Mouse (Mus musculus) spleen, adult 2 months (tissue): ENCODE results near the gene Nrarp. TPM values are rescaled to one million over a fixed set of nuclear protein-coding genes. Genes with fewer than 3 reads are reported as not detected.

Source experiments
- DNase-seq, 2 experiments: peaks; one replicate each; pipeline versions ENCODE4 v3.0.0 to v3.0.0-alpha.2; 2012 to 2021; ENCODE audit warnings: low spot score in 2 of 2, low read depth in 1 of 2
- H3K27ac ChIP-seq: fragments of 200-500 bp; 2 replicates; pipeline ENCODE4 v1.5.1; 2012; ENCODE audit warnings: low read length, inconsistent platforms; ENCODE audit not compliant: insufficient read depth
- H3K27me3 ChIP-seq: fragments of 200-500 bp; 2 replicates; pipeline ENCODE4 v1.6.1; 2012; ENCODE audit warnings: mild to moderate bottlenecking, moderate library complexity, low read length, inconsistent platforms; ENCODE audit not compliant: control insufficient read depth, insufficient read depth
- H3K36me3 ChIP-seq: fragments of 200-500 bp; 2 replicates; pipeline ENCODE4 v1.6.1; 2012; ENCODE audit warnings: mild to moderate bottlenecking, low read length, inconsistent platforms; ENCODE audit not compliant: control insufficient read depth, insufficient read depth
- H3K4me1 ChIP-seq: fragments of 200-500 bp; 2 replicates; pipeline ENCODE4 v1.6.1; 2011; ENCODE audit warnings: inconsistent platforms; ENCODE audit not compliant: control insufficient read depth, insufficient read depth, insufficient read length
- H3K4me3 ChIP-seq: fragments of 200-500 bp; 2 replicates; pipeline ENCODE4 v1.5.1; 2011; ENCODE audit warnings: mild to moderate bottlenecking, inconsistent platforms; ENCODE audit not compliant: insufficient read depth, insufficient read length; ENCODE audit errors: extremely low read depth
- CTCF ChIP-seq: fragments of 200-500 bp; IDR thresholded peaks from 2 replicates; pipeline ENCODE4 v1.5.1; 2011; ENCODE audit warnings: mild to moderate bottlenecking, inconsistent platforms; ENCODE audit not compliant: insufficient read depth, insufficient read length, insufficient replicate concordance; ENCODE audit errors: extremely low read depth
- POLR2A ChIP-seq: fragments of 200-500 bp; IDR thresholded peaks from 2 replicates; pipeline ENCODE4 v1.6.1; 2011; ENCODE audit warnings: low read depth, low read length, inconsistent platforms
- WGBS: fragments of 180-500 bp; shearing (Covaris S2); methylation state at CpG from one replicate; pipeline ENCODE4 v1.1.7; 2018; 5-methylcytosine and 5-hydroxymethylcytosine counted together
- polyA plus RNA-seq: library from polyadenylated mRNA; depleted of rRNA; stranded (reverse); fragments of >200 nt; gene quantifications from 2 replicates; pipeline ENCODE4 v1.2.3, GENCODE M21; 2012

Gene Nrarp
- polyA plus RNA-seq, 1 experiment = 8.0 TPM

GRCm38 (mm10) chr2:25203631-25204214, 23.2 kb downstream of the Nrarp start:
- H3K27ac ChIP-seq = no peak overlapping the region

GRCm38 (mm10) chr2:25207593-25207992, 27.0 kb downstream of the Nrarp start:
- TF ChIP-seq POLR2A (no peak), CTCF (no peak)
- Histone ChIP-seq H3K27ac (no peak overlapping the region), H3K4me1 (peaks cover 9% of the 10 kb centered on the region; the same call in 1 of the 2 replicates), H3K27me3 (no peaks in the 10 kb centered on the region), H3K4me3 (no peak overlapping the region), H3K36me3 (peaks cover 37% of the 10 kb centered on the region)
- no peak for DNase-seq
- 96% methylated on average over 1 of the region's 1 CpGs for WGBS

More at GRCm38 (mm10) chr2:25203631-25204214, 23.2 kb downstream of the Nrarp start:
- DNase-seq = no peak
- Histone ChIP-seq H3K27me3 (no peaks in the 10 kb centered on the region), H3K36me3 (peaks cover 49% of the 10 kb centered on the region), H3K4me3 (no peak overlapping the region), H3K4me1 (no peaks in the 10 kb centered on the region)
- TF ChIP-seq POLR2A = no peak
- 62% methylated on average over 4 of the region's 4 CpGs for WGBS

GRCm38 (mm10) chr2:25210686-25211085, 30.1 kb downstream of the Nrarp start:
- WGBS = under 1% methylated on average over 24 of the region's 24 CpGs
- no peaks in the 10 kb centered on the region for H3K27me3 ChIP-seq
- peaks cover 12% of the 10 kb centered on the region for H3K36me3 ChIP-seq
- no peak for DNase-seq
- H3K4me1 ChIP-seq = peaks cover 9% of the 10 kb centered on the region; the same call in 1 of the 2 replicates
- peak overlapping the region; percentile 91 for H3K4me3 ChIP-seq
- TF ChIP-seq POLR2A (no peak), CTCF (no peak)
- peak overlapping the region; percentile 92 for H3K27ac ChIP-seq

GRCm38 (mm10) chr2:25211121-25211670, 30.6 kb downstream of the Nrarp start, which contains the start of gene Nelfb:
Nelfb (minus strand) TSS chr2:25211489.
- WGBS = under 1% methylated on average over 44 of the region's 44 CpGs
- Histone ChIP-seq H3K36me3 (peaks cover 7% of the 10 kb centered on the region), H3K27me3 (no peaks in the 10 kb centered on the region), H3K4me1 (peaks cover 9% of the 10 kb centered on the region; the same call in 1 of the 2 replicates), H3K4me3 (peak within 1 kb of the TSS; percentile 91), H3K27ac (peak within 1 kb of the TSS; percentile 92)
- TF ChIP-seq POLR2A (peak; percentile 69), CTCF (no peak)
- DNase-seq = peak; percentile 81 to 91

GRCm38 (mm10) chr2:25213266-25213865, 32.8 kb downstream of the Nrarp start:
- no peak overlapping the region for H3K4me3 ChIP-seq
- no peak overlapping the region for H3K27ac ChIP-seq
- peaks cover 9% of the 10 kb centered on the region; the same call in 1 of the 2 replicates for H3K4me1 ChIP-seq
- peaks cover 2% of the 10 kb centered on the region; the same call in 1 of the 2 replicates for H3K36me3 ChIP-seq
- no peak for TF ChIP-seq CTCF
- H3K27me3 ChIP-seq = no peaks in the 10 kb centered on the region
- WGBS = 88% methylated on average over 23 of the region's 23 CpGs
- no peak for DNase-seq

- 81% methylated on average over 3 of the region's 3 CpGs for WGBS
- H3K4me1 ChIP-seq = peaks cover 9% of the 10 kb centered on the region; the same call in 1 of the 2 replicates
- peaks cover 2% of the 10 kb centered on the region; the same call in 1 of the 2 replicates for H3K36me3 ChIP-seq
- no peak within 1 kb of the TSS for H3K27ac ChIP-seq
- no peak within 1 kb of the TSS for H3K4me3 ChIP-seq
- TF ChIP-seq CTCF (no peak), POLR2A (no peak)
- DNase-seq = no peak
- H3K27me3 ChIP-seq = no peaks in the 10 kb centered on the region
Measured at GRCm38 (mm10) chr2:25214444-25214843, 33.9 kb downstream of the Nrarp start, which contains the start of gene Stpg3. Stpg3 (minus strand) TSS chr2:25214637.
